Mouse (Mus musculus) left cerebral cortex, adult 18-20 months (tissue): ENCODE results near the gene Gadl1. TPM values are rescaled to one million over a fixed set of nuclear protein-coding genes. Genes with fewer than 3 reads are reported as not detected.
A peak's percentile ranks its signal among the peaks of the same experiment; 100 is the strongest.

Experiments
- DNase-seq, 2 experiments: peaks; one replicate each; pipeline ENCODE4 v3.0.0; 2021 to 2022; ENCODE audit warnings: low spot score in 2 of 2, mixed read lengths in 1 of 2
- total RNA-seq, 2 experiments: library from RNA; stranded (reverse); gene quantifications; 2 replicates each; pipeline ENCODE4 v1.2.3; 2021

Gene Gadl1
- total RNA-seq, 2 experiments from 2014 or later = 0.60 to 1.2 TPM

GRCm38 (mm10) chr9:115934288-115934687, 25.0 kb downstream of the Gadl1 start:
- DNase-seq = no peak

GRCm38 (mm10) chr9:115936350-115936749, 27.1 kb downstream of the Gadl1 start:
- DNase-seq = no peak

GRCm38 (mm10) chr9:115937915-115938314, 28.7 kb downstream of the Gadl1 start:
- DNase-seq = no peak

- peak; percentile 78 to 79 for DNase-seq
Observed at GRCm38 (mm10) chr9:115939420-115939819, 30.2 kb downstream of the Gadl1 start.

- DNase-seq = no peak
Observed at GRCm38 (mm10) chr9:115941171-115941570, 31.9 kb downstream of the Gadl1 start.

GRCm38 (mm10) chr9:115942486-115942885, 33.2 kb downstream of the Gadl1 start:
- DNase-seq = no peak

GRCm38 (mm10) chr9:115942989-115943388, 33.7 kb downstream of the Gadl1 start:
- peak; percentile 58 to 63 for DNase-seq

GRCm38 (mm10) chr9:115943577-115944320, 34.5 kb downstream of the Gadl1 start:
- DNase-seq = no peak

GRCm38 (mm10) chr9:115965056-115965455, 55.8 kb downstream of the Gadl1 start:
- no peak for DNase-seq

- DNase-seq = peak in 1 of 2 experiments; percentile 30
Observed at GRCm38 (mm10) chr9:115966116-115966515, 56.9 kb downstream of the Gadl1 start.

GRCm38 (mm10) chr9:115966746-115967145, 57.5 kb downstream of the Gadl1 start:
- peak; percentile 48 to 71 for DNase-seq

GRCm38 (mm10) chr9:115967638-115968037, 58.4 kb downstream of the Gadl1 start:
- peak; percentile 24 to 31 for DNase-seq

- DNase-seq = no peak
Observed at GRCm38 (mm10) chr9:115976901-115977300, 67.6 kb downstream of the Gadl1 start.

GRCm38 (mm10) chr9:115977598-115978240, 68.5 kb downstream of the Gadl1 start:
- DNase-seq = peak; percentile 76 to 77

GRCm38 (mm10) chr9:115978478-115978877, 69.2 kb downstream of the Gadl1 start:
- DNase-seq = no peak

- DNase-seq = no peak
Observed at GRCm38 (mm10) chr9:115990661-115991060, 81.4 kb downstream of the Gadl1 start.

- no peak for DNase-seq
Observed at GRCm38 (mm10) chr9:115994772-115995171, 85.5 kb downstream of the Gadl1 start.

GRCm38 (mm10) chr9:115995856-115996560, 86.8 kb downstream of the Gadl1 start:
- no peak for DNase-seq

- no peak for DNase-seq
Observed at GRCm38 (mm10) chr9:115998383-115998782, 89.1 kb downstream of the Gadl1 start.

GRCm38 (mm10) chr9:115999361-115999990, 90.2 kb downstream of the Gadl1 start:
- DNase-seq = no peak

- DNase-seq = no peak
Observed at GRCm38 (mm10) chr9:116013911-116014310, 104.7 kb downstream of the Gadl1 start.
